Mouse (Mus musculus) cerebellum, adult (tissue): ENCODE measurements around the gene 5330417H12Rik.

Experiments used
- ATAC-seq: cut with Nextera tagmentation; 2 replicates; pipeline ENCODE4 v1.9.2; 2017; ENCODE audit warnings: mild to moderate bottlenecking, moderate library complexity, mixed read lengths; ENCODE audit not compliant: insufficient number of reproducible peaks, low FRiP score, low TSS enrichment

5330417H12Rik gene

DNA sequence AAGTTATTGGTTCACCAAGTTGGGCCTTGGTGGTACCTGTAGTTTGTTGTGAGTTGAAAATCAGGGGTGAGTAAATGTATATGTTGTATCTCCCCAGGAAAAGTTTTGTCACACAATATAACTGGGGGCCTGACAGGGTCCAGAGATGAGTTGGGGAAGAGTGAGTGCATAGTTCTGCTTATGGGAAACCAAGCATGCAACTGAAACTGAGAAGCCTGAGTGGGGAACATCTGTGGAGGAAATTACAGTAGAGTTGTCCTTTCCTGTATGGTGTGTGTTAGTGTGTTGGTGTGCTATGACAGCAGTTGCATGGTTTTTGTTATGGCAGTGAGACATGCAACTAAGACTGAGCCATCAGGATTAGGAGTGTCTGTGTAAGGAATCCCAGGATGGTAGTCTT lies 3.4 kb upstream of the 5330417H12Rik start:
- ATAC-seq: no peak

DNA sequence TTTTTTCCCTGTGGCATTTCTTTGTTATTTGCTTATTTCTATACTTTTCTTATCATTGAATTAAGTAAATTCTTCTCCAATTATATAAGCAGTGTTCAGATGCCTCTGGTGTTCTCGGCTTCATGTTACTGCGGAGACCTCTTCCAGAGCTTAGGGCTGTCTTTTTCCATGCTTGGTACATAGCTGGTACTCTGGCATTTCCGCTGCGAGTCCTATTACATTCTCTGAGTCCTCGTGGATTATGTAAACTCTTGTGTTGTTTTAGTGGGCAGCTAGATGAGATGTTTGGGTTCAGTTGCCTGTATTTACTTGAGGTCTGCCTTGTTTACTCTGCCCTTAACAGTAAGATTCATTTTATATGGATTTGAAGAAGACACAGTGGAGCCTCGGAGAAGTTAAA lies 820 bp upstream of the 5330417H12Rik start:
- no peak for ATAC-seq

DNA sequence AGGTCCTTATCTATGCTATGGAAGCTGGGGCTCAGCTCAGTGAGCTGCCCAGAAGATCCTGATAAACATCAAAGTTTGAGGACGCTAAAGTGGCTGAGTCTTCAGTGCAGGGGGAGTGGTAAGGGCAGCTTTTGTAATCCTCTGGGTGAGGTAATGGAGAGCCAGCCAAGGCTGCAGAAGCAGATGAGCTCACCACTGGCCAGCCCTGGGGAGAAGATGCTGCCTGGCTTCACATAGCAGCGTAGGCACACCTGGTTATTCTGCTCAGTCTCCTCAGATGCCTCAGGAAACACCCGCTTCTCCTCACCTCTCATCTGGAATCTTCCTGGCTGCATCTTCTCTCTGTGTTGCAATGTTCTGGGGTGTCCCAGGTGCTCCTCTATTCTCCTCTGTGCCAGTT lies 529 bp downstream of the 5330417H12Rik start:
- ATAC-seq: no peak

DNA sequence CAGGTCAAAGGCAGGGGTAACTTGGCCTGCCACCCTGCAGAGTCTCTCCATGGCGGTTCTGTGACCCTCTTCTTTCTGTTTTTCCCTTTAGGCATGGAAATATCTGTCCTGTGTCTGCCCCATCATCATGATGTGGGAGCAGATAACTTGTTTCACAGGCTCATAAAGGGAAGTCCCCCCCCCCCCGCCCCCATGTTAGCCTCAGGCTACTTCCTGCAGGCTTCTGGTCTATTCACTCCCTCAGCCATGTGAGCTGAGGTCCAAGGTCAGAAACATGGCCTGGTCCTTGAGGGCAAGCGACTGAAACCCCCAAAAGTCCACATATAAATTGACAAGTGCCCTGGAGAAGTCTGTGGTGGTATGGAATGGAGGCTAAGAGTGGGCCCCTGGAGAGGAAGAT lies 4.8 kb downstream of the 5330417H12Rik start:
- ATAC-seq: no peak

DNA sequence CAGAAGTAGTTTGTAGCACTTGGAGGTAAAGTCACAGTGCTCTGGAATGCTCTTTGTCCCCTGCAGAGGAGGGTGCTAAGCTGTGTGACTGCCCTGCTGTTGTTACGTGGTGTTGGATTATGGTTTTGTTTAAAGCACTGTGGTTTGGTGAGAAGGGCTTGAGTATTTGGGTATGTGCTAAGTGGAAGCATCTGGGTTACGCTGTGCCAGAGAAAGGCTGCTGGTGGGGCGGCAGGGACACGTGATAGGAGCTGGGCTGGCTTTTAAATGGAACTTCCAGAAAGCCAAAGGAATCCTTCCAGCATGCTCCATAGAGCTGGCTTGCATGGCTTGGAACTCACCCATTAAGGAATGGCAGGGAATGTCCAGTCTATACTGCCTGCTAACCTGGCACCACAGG lies 5.7 kb downstream of the 5330417H12Rik start:
- ATAC-seq: no peak

DNA sequence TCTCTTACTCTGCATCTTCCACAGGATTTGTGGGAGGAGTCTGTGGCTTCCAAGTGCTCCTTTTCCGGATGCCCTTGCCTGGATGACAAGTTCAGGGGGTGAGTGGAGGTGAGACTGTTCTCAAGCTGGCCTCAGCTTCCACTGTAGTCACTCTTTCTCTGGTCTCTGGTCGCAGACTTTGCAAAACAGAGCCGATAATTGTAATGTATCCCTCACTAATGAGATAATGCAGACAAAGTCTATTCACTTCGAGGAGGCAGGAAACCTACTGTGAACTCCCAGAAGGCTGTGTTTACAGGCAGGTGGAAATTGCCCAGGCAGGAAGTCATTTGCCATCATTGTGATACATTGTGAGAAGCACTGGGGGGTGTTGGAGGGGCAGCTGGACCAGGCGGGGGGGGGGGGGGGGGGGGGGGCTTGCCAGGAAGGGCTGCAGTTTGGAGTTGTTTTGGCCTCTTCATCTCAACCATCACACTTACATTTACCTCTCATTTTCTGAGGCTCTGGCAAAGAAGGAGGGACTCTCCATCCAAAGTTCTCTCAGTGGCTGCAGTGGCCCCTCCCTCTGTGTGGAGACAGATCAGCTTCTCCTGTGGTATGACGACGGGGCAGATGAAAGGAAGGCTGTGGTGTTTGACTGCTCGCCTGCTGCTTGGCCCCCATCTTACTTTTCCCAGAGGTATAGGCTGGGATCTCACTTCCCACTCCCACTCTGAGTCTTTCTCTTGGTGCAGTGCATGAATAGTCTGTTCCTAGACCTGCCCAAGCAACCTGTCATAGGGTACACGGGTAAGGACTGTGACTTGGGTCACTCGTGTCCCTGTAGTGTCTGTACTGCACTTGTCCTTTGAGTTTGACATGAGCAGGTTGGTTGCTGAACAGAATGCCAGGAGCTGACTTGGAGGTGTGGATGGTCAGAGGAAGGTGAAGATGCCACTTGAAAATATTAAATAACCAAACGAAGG lies 6.7 kb downstream of the 5330417H12Rik start:
- no peak for ATAC-seq

DNA sequence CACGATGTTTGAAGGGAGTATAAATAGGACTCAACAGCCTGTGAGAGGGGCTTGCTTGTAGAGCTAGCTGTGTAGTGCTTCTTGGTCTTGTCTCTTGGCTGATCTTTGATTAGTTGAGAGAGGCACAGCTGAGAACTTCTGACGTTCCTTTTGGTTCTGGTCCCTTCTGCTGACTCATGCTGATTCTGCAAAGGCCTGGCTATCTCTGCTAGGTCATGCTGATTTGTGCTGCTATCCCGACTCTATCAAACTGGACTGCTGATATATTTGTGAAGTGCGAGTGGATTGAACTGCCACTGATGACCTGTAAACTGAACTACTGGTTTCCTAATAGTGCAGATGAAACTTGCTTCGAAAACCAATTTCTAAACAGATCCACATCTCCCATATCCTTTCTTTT lies 14.1 kb downstream of the 5330417H12Rik start:
- ATAC-seq: no peak

DNA sequence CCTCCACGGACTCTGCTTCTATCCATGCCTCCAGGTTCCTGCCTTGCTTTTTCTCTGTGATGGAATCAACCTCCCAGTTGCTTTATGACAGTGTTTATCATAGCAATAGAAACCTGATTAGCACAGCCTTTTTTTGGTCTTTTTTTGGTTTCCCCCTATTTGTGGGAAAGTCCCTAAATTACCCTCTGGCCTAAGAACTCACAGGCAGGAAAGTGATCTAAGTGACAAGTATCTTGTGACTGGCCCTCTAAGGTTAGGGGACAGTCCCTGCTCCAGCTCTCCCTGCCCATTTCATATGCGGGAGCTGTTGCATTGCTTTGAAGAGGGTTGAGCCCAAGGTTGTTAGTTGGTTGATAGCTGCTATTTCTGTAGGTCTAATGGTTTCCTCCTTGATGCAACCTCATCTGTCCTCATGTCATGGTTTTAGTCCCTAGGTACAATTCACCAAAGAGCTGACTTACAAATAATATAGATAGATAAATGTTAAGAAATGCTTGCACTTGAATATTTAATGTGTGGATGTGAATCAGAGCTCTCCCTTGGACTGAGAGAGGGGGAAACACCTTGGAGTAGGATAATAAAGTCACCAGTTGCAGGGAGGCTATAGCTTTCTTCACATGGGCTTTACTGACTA lies 15.2 kb downstream of the 5330417H12Rik start:
- no peak for ATAC-seq

DNA sequence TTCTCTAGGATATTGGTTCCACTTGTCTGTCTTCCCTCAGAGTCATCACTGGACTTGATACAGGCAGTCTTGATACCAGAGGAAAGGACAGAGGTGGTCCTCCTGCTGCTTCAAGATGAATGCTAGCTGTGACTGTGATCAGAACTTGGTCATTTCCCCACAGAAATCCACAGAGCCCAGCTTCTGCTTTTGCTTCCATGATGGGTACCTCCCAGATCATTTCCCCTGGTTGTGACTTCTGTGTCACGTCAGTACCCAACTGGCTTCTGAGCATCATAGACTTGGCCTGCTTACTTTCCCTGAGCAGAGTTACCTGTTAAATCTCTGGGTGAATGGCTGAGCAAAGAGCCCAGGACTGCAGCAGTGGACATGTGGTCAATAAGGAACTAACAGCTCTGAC lies 17.2 kb downstream of the 5330417H12Rik start:
- ATAC-seq: no peak

DNA sequence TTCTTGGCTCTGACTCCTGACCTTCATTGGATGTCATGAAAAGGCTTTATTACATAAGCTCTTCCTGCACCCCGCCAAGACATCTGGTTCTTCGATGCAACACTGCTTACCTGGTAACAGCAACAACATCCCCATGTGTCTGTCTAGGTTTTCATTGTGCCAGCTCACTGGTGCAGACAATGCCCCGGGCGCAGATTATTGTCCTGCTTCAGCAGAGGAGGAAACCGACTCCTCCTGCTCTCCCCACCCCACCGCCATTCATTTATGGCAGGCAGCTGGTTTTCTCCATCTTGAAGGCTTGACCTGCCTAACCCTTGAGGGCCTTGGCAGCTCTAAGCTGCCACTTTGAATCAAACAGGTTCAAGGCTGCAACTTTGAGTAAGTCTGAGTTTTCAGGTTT lies 22.0 kb downstream of the 5330417H12Rik start:
- no peak for ATAC-seq

DNA sequence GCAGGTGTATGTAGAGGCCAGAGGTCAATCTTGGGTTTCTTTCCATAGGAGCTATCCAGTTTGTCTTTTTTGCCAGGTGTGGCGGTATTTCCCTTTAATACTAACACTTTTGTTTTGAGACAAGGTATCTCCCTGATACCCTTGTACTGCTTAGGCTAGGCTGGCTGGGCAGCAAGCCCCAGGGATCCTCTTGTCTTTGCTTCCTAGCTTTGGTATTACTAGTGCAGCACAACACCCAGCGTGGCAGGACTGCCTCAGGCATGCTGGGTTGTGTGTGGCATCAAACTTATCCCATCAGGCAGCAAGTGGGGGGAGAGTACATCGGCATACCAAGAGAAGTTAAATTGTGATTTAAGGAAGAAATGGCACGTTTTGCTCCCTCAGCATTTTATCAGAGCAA lies 22.5 kb downstream of the 5330417H12Rik start:
- ATAC-seq: no peak

DNA sequence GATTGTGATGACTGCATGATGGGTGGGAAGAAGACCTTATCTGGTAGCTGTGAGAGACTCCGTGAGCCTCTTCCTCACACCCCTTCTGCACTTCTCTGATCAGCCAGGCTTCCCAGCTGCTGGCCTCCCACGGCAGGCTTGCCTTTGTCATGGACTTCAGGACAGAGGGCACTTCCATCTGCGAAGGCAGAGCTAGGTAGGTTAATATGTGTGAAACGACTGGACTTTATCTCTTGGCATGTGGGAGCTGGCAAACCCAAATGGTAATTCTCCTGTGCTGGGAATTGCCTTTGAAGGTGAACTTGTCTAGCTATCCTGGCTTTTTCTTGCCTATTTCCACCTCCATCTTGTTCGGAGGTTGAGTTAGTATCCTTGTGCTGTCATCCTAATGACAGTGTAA lies 24.3 kb downstream of the 5330417H12Rik start:
- no peak for ATAC-seq

DNA sequence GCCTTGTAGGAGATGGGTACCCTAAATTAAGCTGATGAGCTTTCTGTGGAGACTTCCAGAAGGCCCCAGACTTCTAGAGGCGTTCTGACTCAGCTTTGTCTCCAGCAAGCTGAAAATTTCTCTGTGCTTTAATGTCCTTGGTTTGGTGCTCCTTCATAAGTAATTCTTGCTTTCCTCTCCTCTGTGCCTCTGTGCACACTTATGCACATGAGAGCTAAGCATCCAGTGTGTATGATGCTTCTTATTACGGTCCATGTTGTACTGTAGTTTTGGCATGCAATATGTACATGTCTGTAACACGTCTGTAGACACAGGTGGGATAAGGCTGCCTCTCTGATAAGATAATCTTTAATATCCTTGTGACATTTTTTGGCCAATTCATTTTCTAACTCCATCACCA lies 27.0 kb downstream of the 5330417H12Rik start:
- ATAC-seq: no peak

DNA sequence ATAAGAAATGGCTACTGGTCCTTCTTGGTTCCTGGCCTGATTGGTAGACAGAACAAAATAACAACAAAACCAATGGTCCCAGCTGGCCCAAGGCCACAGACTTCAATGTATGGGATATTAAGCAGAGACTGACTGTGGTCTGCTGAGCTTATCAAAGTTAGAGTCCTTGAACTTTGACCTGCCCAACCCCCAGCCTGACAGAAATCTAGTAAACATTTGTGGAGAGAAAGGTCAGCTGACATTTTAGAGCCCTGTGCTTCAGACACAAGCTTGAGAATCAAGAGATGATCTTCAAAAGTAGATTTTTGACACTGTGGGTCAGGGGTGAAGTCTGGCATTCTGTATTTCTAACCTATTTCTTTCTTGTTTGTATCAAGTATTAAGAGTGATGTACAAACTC lies 28.2 kb downstream of the 5330417H12Rik start:
- no peak for ATAC-seq

DNA sequence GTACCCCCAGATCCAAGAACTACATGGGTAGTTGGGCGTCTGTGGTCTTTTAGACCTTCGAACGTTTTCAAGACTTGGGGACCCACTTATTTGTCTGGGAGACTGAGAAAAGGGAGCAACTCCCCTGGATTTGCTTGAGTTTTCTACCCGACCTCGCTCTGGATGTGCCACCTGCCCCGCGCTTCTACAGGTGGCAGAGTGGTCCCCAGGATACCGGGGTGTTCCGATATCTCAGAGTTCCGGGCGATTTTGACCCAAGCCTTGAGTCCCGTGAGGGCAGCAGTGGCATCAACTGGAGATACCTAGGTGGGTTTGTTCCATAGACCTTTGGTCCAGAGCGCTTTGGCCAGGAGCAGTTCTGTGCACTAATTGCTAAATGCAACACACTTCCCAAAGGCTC lies 29.5 kb downstream of the 5330417H12Rik start:
- ATAC-seq: no peak

DNA sequence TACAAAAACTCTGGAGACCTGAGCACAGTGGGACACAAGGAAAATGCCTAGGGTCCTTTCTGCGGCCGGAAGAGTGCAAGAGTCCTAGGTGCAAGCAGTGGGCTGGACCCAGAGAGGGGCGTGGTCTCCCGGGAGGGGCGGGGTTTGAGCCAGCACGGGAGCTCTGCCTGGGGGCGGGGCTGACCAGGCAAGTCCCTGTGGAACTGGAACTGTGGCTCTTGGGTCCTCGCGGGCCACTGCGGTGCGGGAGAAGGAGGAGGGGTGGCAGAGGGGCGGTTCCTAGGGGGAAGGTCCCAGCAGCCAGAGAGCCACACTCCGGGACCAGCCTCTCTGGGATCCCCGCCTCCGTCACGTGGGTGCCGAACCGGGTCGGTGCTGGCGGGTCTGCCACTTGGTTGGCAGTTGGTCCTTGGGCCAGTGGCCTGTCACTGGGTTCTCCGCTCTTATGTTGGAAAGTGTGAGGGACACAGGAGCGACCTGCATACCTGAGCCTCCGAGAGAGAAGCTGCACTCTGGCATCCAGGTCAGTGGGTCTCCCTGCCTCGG lies 30.0 kb downstream of the 5330417H12Rik start, which contains the start of gene Ppfibp2:
Gene Ppfibp2 (plus strand): TSS at position 351 of the 546 bp plus-strand sequence.
- peak; percentile 88 for ATAC-seq

DNA sequence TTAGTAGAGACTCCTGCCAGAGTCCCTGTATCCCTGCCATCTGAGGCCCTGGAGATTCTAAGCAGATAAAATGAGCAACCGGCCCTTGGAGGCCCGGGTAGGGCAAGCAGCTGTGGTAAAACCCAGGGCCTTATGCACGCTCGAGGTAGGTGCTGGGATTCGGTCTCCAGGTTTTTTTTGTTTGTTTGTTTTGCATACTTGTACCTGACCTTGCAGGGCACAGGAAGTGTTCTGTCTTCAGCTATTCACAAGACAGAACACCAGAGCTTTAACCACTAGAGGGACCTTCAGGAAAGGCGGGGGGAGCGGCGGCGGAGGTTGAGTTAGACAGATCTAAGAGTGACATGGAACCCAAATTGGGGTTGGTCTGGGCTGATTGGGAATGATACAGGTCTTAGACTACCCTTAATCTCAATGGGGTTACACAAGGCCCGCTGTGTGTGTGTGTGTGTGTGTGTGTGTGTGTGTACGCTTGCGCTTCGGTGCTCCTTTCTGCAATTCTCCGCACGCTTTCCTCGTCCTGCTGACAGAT lies 30.6 kb downstream of the 5330417H12Rik start:
- peak; percentile 63; the same call in 1 of the 2 replicates for ATAC-seq

DNA sequence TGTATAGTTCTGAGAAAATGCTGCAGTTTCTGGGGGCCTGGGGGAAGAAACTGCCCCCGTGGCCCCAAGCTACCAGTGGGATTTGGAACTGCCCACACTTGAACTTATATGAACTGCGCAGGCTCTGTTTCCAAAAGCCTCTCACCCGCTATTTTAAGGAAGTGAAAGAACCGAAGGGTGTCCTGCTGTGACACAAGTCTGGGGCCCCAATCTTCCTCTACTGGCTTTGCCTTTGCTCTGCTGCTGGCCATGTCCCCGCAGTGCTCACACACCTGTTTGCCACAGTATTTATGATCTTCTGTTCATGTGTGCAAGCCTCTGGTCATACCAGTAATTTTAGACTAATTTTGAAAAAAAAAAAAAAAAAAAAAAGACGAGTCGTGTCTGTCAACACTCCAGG lies 31.1 kb downstream of the 5330417H12Rik start:
- no peak for ATAC-seq

DNA sequence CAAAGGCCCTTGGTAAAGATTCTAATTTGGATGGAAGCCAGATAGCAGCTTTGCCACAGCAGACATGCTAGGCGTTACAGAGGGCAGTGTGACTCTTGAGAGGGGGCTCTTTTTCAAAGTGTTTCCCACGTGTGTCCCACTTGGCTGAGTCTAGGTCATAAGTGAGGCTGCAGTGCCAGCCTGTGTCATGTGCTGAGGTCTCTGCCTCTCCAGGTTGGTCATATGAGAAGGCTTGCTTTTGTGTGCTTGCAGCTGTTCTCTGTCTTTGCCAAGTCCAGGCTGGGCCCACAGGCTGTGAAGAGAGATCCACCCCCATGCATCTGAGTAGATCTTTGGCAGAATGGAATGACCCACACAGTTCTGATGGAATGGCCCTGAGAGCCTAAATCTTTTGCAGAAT lies 32.3 kb downstream of the 5330417H12Rik start:
- ATAC-seq: no peak

DNA sequence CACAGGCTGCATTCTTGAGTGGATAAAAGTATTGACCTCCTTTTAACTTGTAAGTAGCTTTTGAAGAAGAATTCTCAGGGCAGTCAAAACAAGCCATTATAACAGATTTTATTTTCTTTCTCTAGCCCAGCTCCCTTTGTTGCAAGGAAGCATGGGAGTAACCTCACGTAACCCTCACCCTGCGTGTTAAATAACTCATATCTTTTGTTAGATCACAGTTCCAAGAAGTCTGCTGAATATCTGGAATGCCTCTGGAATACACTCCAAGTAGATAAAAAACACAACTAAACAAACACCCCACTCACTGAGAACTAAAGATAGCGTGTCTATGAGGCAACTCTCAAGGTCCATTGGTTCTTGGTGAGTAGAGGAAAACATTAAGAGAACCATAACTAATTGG lies 50.7 kb downstream of the 5330417H12Rik start:
- no peak for ATAC-seq
